Mouse (Mus musculus) layer of hippocampus, postnatal 14 days (tissue): ENCODE measurements around the gene Serpina3k. TPM values are rescaled to one million over a fixed set of nuclear protein-coding genes. Genes with fewer than 3 reads are reported as not detected.
"Not testable (repeated sequence)": the region's sequence is repeated elsewhere in the genome, so short reads cannot be mapped to it uniquely, and the experiment has no call there.

ENCODE experiments used
- DNase-seq, 2 experiments: peaks; one replicate each; pipeline ENCODE4 v3.0.0; 2021 to 2022; ENCODE audit warnings: low spot score in 2 of 2, mixed read lengths in 1 of 2
- total RNA-seq, 2 experiments: library from RNA; stranded (reverse); gene quantifications; 2 replicates each; pipeline ENCODE4 v1.2.3; 2021

The Serpina3k gene
- total RNA-seq, 2 experiments from 2014 or later: not detected

- DNase-seq: not testable (repeated sequence)
Observed at GRCm38 (mm10) chr12:104386878-104387277, 48.6 kb downstream of the Serpina3k start.

GRCm38 (mm10) chr12:104388477-104388876 is 50.2 kb downstream of the Serpina3k start:
- DNase-seq: no peak

- not testable (repeated sequence) for DNase-seq
Observed at GRCm38 (mm10) chr12:104391057-104391456, 52.8 kb downstream of the Serpina3k start.

Other genes with a start within 250 kb of the Serpina3k start
- gene Serpina5, start 237.4 kb upstream of the Serpina3k start, total RNA-seq: not detected
- not detected for gene Serpina3a, start 225.8 kb upstream of the Serpina3k start, total RNA-seq
- not detected for gene Serpina3b, start 210.5 kb upstream of the Serpina3k start, total RNA-seq
- gene Serpina3c, start 184.6 kb upstream of the Serpina3k start, total RNA-seq: under 1 TPM in 1 of 2 experiments, not detected in 1; 0.32 TPM
- not detected for gene Serpina3f, start 123.9 kb upstream of the Serpina3k start, total RNA-seq
- 1 to 10 TPM in 1 of 2 experiments, under 1 TPM in 1; 0.76 to 1.2 TPM for gene Serpina3g, start 102.2 kb upstream of the Serpina3k start, total RNA-seq
- under 1 TPM; 0.64 to 0.88 TPM for gene Serpina3i, start 75.4 kb upstream of the Serpina3k start, total RNA-seq
- gene Serpina3j, start 23.9 kb upstream of the Serpina3k start, total RNA-seq: not detected
- gene Serpina3m, start within 50 bp of the Serpina3k start, total RNA-seq: under 1 TPM in 1 of 2 experiments, not detected in 1; 0.45 TPM
- gene Serpina3n, start 68.2 kb downstream of the Serpina3k start, total RNA-seq: 10 to 100 TPM; 51.3 to 54.4 TPM
- gene Gsc, start 134.8 kb downstream of the Serpina3k start, total RNA-seq: not detected